Mouse (Mus musculus): Measurements from ENCODE around the gene Tnf.

Tnf gene

GRCm38 (mm10) chr17:35153077-35153476, 48.7 kb downstream of the Tnf start:
- no peak for DNase-seq (ENCODE audit: low spot score)

GRCm38 (mm10) chr17:35152121-35152520, 49.7 kb downstream of the Tnf start:
- DNase-seq (ENCODE audit: low spot score): no peak
